Mouse (Mus musculus): ENCODE data around the gene Dhx57. TPM values are rescaled to one million over a fixed set of nuclear protein-coding genes. Genes with fewer than 3 reads are reported as not detected.
"Not testable (repeated sequence)": the region's sequence is repeated elsewhere in the genome, so short reads cannot be mapped to it uniquely, and the experiment has no call there.

The Dhx57 gene
- polyA plus RNA-seq, 1 experiment from 2014 or later: 15.2 TPM

DNA sequence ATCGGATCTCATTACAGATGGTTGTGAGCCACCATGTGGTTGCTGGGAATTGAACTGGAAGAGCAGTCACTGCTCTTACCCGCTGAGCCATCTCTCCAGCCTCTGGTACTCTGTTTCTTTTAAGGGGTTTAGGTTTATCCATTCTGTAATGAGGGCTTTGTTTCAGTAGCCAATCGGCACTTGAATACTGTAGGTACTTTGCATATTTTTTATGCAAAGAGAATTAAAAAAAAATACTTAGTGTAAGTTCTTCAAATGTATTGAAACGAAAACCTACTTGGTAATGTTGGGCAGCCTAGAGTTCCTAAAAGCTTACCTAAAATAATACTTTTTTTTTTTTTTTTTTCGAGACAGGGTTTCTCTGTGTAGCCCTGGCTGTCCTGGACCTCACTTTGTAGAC lies 52.8 kb downstream of the Dhx57 start:
- 85% methylated on average over 5 of the region's 5 CpGs for WGBS
- no peak overlapping the region for H3K9ac ChIP-seq (ENCODE audit: low read length)
- ATAC-seq (ENCODE audit: low read depth): no peak

GRCm38 (mm10) chr17:80236805-80237204 lies 53.5 kb downstream of the Dhx57 start:
- ATAC-seq (ENCODE audit: low read depth): no peak
- Histone ChIP-seq H3K27me3 (ENCODE audit: control insufficient read depth, insufficient read depth, low read depth, low read length) (no peaks in the 10 kb centered on the region), H3K9ac (ENCODE audit: low read length) (no peak overlapping the region), H3K4me1 (replicated peaks; ENCODE audit: control insufficient read depth, insufficient read depth, low read length) (no peaks in the 10 kb centered on the region), H3K27ac (ENCODE audit: low read length) (no peak overlapping the region), H3K4me3 (ENCODE audit: low read length) (no peak overlapping the region), H3K36me3 (ENCODE audit: control insufficient read depth, insufficient read depth, low read length) (peaks cover 23% of the 10 kb centered on the region), H3K4me2 (ENCODE audit: low read depth, low read length) (no peak overlapping the region), H3K9me3 (ENCODE audit: control insufficient read depth, low read length) (no peaks in the 10 kb centered on the region)
- 96% methylated on average over 3 of the region's 3 CpGs for WGBS

More for the DNA sequence above, 52.8 kb downstream of the Dhx57 start:
- Histone ChIP-seq H3K4me3 (ENCODE audit: low read length) (no peak overlapping the region), H3K27ac (ENCODE audit: low read length) (no peak overlapping the region), H3K4me2 (ENCODE audit: low read depth, low read length) (no peak overlapping the region), H3K9me3 (ENCODE audit: control insufficient read depth, low read length) (no peaks in the 10 kb centered on the region), H3K36me3 (ENCODE audit: control insufficient read depth, insufficient read depth, low read length) (peaks cover 30% of the 10 kb centered on the region), H3K4me1 (replicated peaks; ENCODE audit: control insufficient read depth, insufficient read depth, low read length) (no peaks in the 10 kb centered on the region), H3K27me3 (ENCODE audit: control insufficient read depth, insufficient read depth, low read depth, low read length) (no peaks in the 10 kb centered on the region)

DNA sequence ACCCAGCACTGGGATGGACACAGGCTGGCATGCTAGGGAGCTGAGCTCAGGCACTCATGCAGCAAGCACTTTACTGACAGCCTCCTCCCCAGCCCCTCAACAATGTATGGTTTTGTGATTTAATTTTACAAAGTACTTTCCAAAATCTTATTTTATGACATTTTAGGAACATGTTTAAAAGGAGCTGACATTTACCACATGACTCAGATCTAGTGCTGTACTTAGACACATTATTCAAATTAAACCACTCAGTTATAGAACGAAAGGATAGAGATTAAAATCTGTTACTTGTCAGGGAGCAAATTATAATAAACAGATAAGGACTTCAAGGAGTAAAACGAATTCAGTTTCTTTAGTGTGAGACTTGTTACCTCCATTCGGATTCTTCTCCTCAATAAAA lies 54.8 kb downstream of the Dhx57 start:
- H3K27me3 ChIP-seq (ENCODE audit: control insufficient read depth, insufficient read depth, low read depth, low read length): no peaks in the 10 kb centered on the region
- WGBS: 73% methylated on average over 3 of the region's 3 CpGs

GRCm38 (mm10) chr17:80234376-80234775 lies 55.9 kb downstream of the Dhx57 start:
- Histone ChIP-seq H3K9ac (ENCODE audit: low read length) (no peak overlapping the region), H3K4me2 (ENCODE audit: low read depth, low read length) (no peak overlapping the region), H3K36me3 (ENCODE audit: control insufficient read depth, insufficient read depth, low read length) (peaks cover 8% of the 10 kb centered on the region), H3K27me3 (ENCODE audit: control insufficient read depth, insufficient read depth, low read depth, low read length) (no peaks in the 10 kb centered on the region), H3K27ac (ENCODE audit: low read length) (no peak overlapping the region), H3K4me1 (replicated peaks; ENCODE audit: control insufficient read depth, insufficient read depth, low read length) (peaks cover 1% of the 10 kb centered on the region; the same call in 1 of the 2 replicates), H3K9me3 (ENCODE audit: control insufficient read depth, low read length) (no peaks in the 10 kb centered on the region), H3K4me3 (ENCODE audit: low read length) (no peak overlapping the region)
- 63% methylated on average over 7 of the region's 7 CpGs for WGBS
- no peak for ATAC-seq (ENCODE audit: low read depth)

More for the DNA sequence above, 54.8 kb downstream of the Dhx57 start:
- Histone ChIP-seq H3K27ac (ENCODE audit: low read length) (no peak overlapping the region), H3K9ac (ENCODE audit: low read length) (no peak overlapping the region), H3K4me2 (ENCODE audit: low read depth, low read length) (no peak overlapping the region), H3K9me3 (ENCODE audit: control insufficient read depth, low read length) (no peaks in the 10 kb centered on the region), H3K4me1 (replicated peaks; ENCODE audit: control insufficient read depth, insufficient read depth, low read length) (no peaks in the 10 kb centered on the region), H3K36me3 (ENCODE audit: control insufficient read depth, insufficient read depth, low read length) (peaks cover 15% of the 10 kb centered on the region), H3K4me3 (ENCODE audit: low read length) (no peak overlapping the region)
- no peak for ATAC-seq (ENCODE audit: low read depth)

GRCm38 (mm10) chr17:80233844-80234243 lies 56.4 kb downstream of the Dhx57 start:
- ATAC-seq (ENCODE audit: low read depth): no peak
- H3K36me3 ChIP-seq (ENCODE audit: control insufficient read depth, insufficient read depth, low read length): peaks cover 8% of the 10 kb centered on the region
- H3K4me2 ChIP-seq (ENCODE audit: low read depth, low read length): no peak overlapping the region
- no peak overlapping the region for H3K27ac ChIP-seq (ENCODE audit: low read length)
- H3K4me3 ChIP-seq (ENCODE audit: low read length): no peak overlapping the region
- no peaks in the 10 kb centered on the region for H3K9me3 ChIP-seq (ENCODE audit: control insufficient read depth, low read length)
- no peak overlapping the region for H3K9ac ChIP-seq (ENCODE audit: low read length)
- WGBS: 86% methylated on average over 5 of the region's 5 CpGs
- H3K4me1 ChIP-seq (replicated peaks; ENCODE audit: control insufficient read depth, insufficient read depth, low read length): peaks cover 4% of the 10 kb centered on the region; the same call in 1 of the 2 replicates
- H3K27me3 ChIP-seq (ENCODE audit: control insufficient read depth, insufficient read depth, low read depth, low read length): no peaks in the 10 kb centered on the region

- H3K4me3 ChIP-seq (ENCODE audit: low read length): no peak overlapping the region
- peaks cover 8% of the 10 kb centered on the region; the same call in 1 of the 2 replicates for H3K4me1 ChIP-seq (replicated peaks; ENCODE audit: control insufficient read depth, insufficient read depth, low read length)
- no peak for ATAC-seq (ENCODE audit: low read depth)
- H3K27me3 ChIP-seq (ENCODE audit: control insufficient read depth, insufficient read depth, low read depth, low read length): no peaks in the 10 kb centered on the region
- H3K9ac ChIP-seq (ENCODE audit: low read length): no peak overlapping the region
- H3K36me3 ChIP-seq (ENCODE audit: control insufficient read depth, insufficient read depth, low read length): no peaks in the 10 kb centered on the region; the same call in 1 of the 2 replicates
- no peaks in the 10 kb centered on the region for H3K9me3 ChIP-seq (ENCODE audit: control insufficient read depth, low read length)
- WGBS: 70% methylated on average over 2 of the region's 2 CpGs
- 0 out of 2 replicates have a peak overlapping the region, but pooled peaks have one; percentile 12 for H3K27ac ChIP-seq (ENCODE audit: low read length)
- no peak overlapping the region for H3K4me2 ChIP-seq (ENCODE audit: low read depth, low read length)
Measured at GRCm38 (mm10) chr17:80229396-80229795, 60.9 kb downstream of the Dhx57 start.

GRCm38 (mm10) chr17:80225142-80225541 lies 65.1 kb downstream of the Dhx57 start:
- WGBS: 38% methylated on average over 4 of the region's 5 CpGs
- not testable (repeated sequence) for H3K36me3 ChIP-seq (ENCODE audit: control insufficient read depth, insufficient read depth, low read length); H3K9me3 ChIP-seq (ENCODE audit: control insufficient read depth, low read length); ATAC-seq (ENCODE audit: low read depth); H3K27me3 ChIP-seq (ENCODE audit: control insufficient read depth, insufficient read depth, low read depth, low read length); H3K4me1 ChIP-seq (replicated peaks; ENCODE audit: control insufficient read depth, insufficient read depth, low read length); H3K27ac ChIP-seq (ENCODE audit: low read length)
- H3K4me3 ChIP-seq (ENCODE audit: low read length): peak overlapping the region; percentile 54
- peak overlapping the region; percentile 71 for H3K4me2 ChIP-seq (ENCODE audit: low read depth, low read length)
- peak overlapping the region; percentile 78 for H3K9ac ChIP-seq (ENCODE audit: low read length)

DNA sequence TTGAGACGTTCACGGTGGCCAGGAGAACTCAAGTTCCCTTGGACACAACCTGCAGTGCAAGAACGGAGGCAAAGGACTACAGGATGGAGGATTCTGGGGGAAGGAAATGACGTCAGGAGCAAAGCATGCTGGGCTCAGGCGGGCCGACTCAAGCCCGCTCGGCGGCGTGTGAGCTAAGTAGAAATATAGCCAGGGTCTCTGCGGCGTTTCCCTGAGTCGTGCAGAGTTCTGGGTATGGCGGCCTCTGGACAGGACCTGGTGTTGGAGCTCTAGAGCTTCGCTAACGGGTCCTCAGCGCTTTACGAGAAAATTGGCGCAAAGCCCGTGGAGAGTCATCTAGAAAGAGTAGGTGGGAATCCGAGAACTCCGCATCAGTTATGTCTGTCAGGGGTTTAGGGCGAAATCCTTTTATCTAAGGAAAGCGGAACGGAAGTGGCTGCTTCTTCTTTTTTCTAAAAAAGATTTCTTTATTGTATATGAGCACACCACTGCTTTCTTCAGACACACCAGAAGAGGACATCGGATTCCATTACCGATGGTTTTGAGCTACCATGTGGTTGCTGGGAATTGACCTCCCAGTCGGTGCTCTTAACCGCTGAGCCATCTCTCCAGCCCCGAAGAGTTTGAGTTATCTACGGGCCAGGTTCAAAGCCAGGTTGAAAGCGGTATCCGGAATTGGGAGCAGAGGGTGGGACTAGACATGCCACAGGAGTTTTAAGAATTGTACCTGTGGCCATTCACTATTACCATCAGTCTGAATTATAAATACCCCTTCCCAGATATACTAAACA lies 65.8 kb downstream of the Dhx57 start, which contains the start of gene Gemin6:
Gene Gemin6 (plus strand): TSS at position 116 of the 791 bp plus-strand sequence.
- peak within 1 kb of the TSS; percentile 89 for H3K27ac ChIP-seq (ENCODE audit: low read length)
- no peaks in the 10 kb centered on the region for H3K9me3 ChIP-seq (ENCODE audit: control insufficient read depth, low read length)
- WGBS: under 1% methylated on average over 33 of the region's 33 CpGs
- H3K4me3 ChIP-seq (ENCODE audit: low read length): peak within 1 kb of the TSS; percentile 54
- ATAC-seq (ENCODE audit: low read depth): peak; percentile 98
- H3K36me3 ChIP-seq (ENCODE audit: control insufficient read depth, insufficient read depth, low read length): no peaks in the 10 kb centered on the region; the same call in 1 of the 2 replicates
- peaks cover 8% of the 10 kb centered on the region; the same call in 1 of the 2 replicates for H3K4me1 ChIP-seq (replicated peaks; ENCODE audit: control insufficient read depth, insufficient read depth, low read length)
- peak within 1 kb of the TSS; percentile 71 for H3K4me2 ChIP-seq (ENCODE audit: low read depth, low read length)
- H3K27me3 ChIP-seq (ENCODE audit: control insufficient read depth, insufficient read depth, low read depth, low read length): no peaks in the 10 kb centered on the region
- H3K9ac ChIP-seq (ENCODE audit: low read length): peak within 1 kb of the TSS; percentile 78

DNA sequence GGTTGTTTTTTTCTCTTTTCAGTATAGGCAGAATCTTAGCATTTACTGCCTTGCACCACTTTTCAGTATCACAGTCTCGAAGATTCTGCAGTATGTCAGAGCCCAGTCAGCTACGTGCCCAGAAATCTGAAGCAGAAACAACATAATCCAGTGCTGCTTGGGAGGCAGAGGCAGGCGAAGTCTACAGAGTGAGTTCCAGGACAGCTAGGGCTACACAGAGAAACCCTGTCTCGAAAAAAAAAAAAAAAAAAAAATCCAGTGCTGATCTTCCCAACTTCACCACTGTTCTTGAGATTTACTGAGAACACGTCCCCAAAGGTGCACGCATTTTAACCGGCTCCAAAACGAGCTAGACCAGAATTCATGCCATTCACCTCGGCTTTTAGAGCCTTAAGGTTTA lies 66.4 kb downstream of the Dhx57 start:
- Histone ChIP-seq H3K27ac (ENCODE audit: low read length) (peak overlapping the region; percentile 89), H3K27me3 (ENCODE audit: control insufficient read depth, insufficient read depth, low read depth, low read length) (no peaks in the 10 kb centered on the region), H3K4me2 (ENCODE audit: low read depth, low read length) (peak overlapping the region; percentile 71), H3K4me1 (replicated peaks; ENCODE audit: control insufficient read depth, insufficient read depth, low read length) (peaks cover 4% of the 10 kb centered on the region; the same call in 1 of the 2 replicates), H3K9me3 (ENCODE audit: control insufficient read depth, low read length) (no peaks in the 10 kb centered on the region), H3K4me3 (ENCODE audit: low read length) (peak overlapping the region; percentile 54), H3K36me3 (ENCODE audit: control insufficient read depth, insufficient read depth, low read length) (no peaks in the 10 kb centered on the region), H3K9ac (ENCODE audit: low read length) (peak overlapping the region; percentile 78)
- 9% methylated on average over 9 of the region's 9 CpGs for WGBS
- peak; percentile 36; the same call in 1 of the 2 replicates for ATAC-seq (ENCODE audit: low read depth)
